Mouse (Mus musculus) stomach, postnatal 0 days (tissue): ENCODE measurements around the gene Dock4.

Experiments used
- CTCF ChIP-seq: IDR thresholded peaks from 2 replicates; pipeline ENCODE4 v1.5.1; 2016; ENCODE audit warnings: antibody characterized with exemption, low read depth, mild to moderate bottlenecking, moderate library complexity
- EP300 ChIP-seq: optimal IDR thresholded peaks from 2 replicates; pipeline ENCODE3; 2016; ENCODE audit warnings: antibody characterized with exemption

DNA sequence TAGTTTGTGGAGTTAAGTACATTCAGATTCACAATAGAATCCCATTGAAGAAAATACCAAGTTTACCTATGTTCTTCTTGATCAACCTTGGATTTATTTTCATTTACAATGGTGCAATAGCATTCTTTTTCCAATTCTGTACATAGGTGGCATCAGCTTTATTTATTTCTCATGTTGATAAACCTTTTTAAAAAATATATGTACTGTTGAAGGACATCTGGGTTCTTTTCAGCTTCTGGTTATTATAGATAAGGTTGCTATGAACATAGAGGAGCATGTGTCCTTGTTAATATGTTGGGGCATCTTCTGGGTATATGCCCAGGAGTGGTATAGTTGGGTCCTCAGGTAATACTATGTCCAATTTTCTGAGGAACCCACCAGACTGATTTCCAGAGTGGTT, 445.4 kb downstream of the Dock4 start:
- TF ChIP-seq EP300 (no peak), CTCF (no peak)
